Mouse (Mus musculus) megakaryocyte, adult 5-6 weeks (primary cell): ENCODE measurements around the gene Vmn2r82. TPM values are rescaled to one million over a fixed set of nuclear protein-coding genes. Genes with fewer than 3 reads are reported as not detected.
"Not testable (repeated sequence)": the region's sequence is repeated elsewhere in the genome, so short reads cannot be mapped to it uniquely, and the experiment has no call there.

Experiments
- ATAC-seq: 2 replicates; pipeline ENCODE4 v1.8.0; 2016; ENCODE audit warnings: mild to moderate bottlenecking, inconsistent platforms; ENCODE audit not compliant: poor library complexity, severe bottlenecking
- total RNA-seq, 2 experiments: library from RNA; stranded (forward) in 1 of 2; stranded (reverse) in 1 of 2; fragments of 153-499, 151-499 nt in 1 of 2; fragments of 221-1000, 200-1000 nt in 1 of 2; gene quantifications; 2 replicates each; pipeline versions ENCODE4 v1.2.3 to v1.2.4; 2015 to 2017

Gene Vmn2r82
- not detected in 2 replicates for total RNA-seq (2015)
- not detected in 2 replicates for total RNA-seq (2017)

DNA sequence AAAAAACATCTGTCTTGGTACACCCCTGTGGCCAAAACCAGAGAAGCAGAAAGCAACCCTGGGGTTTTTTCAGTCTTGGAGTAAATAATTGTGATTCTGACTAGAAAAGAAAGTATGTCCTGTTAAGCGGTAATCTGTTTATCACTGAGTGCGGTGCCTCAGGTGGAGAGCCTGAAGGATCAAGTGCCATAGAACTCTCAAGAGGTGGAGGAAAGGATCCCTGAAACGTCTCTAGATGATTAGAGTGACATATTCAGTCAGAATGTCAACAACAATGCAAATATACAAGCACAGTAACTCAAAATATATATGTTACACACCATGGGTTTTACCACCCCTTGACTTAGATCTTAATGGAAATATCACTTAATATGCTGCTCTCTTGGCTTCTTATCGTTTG is at the start of gene Vmn2r82:
Vmn2r82 (plus strand) TSS at position 301 of the 400 bp plus-strand sequence.
- ATAC-seq = not testable (repeated sequence)

DNA sequence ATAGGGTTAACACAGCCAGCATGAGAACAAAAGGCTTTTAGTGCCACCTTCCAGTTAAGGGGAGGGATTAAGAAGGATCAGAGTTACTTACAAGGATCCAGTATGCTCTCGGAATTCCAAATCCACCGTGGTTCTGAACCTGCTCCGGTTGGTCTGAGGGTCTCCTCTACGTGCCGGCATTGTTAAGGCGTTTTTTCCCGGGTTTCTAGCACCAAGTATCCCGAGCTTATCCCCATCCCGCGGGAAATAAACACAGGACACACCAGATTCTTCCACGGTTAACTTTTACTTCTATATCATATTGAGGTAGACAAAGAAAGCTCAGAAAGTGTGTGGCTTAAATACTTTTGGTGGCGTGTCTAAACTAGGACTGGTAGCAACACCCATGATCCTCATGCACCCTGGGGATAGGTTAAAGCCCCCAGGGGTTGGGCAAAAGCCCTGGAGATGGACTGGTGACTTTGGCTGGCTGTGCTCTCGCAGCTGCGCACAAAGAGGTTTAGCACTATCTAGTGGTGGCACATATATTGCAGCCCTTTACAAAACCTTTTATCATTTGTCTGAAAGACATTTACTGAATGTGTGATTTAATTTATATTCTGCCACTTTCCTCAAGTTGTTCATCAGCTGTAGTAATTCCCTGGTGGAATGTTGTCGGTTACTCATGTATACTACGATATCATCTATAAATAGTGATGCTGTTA is 34.1 kb upstream of the Vmn2r82 start:
- ATAC-seq = not testable (repeated sequence)

DNA sequence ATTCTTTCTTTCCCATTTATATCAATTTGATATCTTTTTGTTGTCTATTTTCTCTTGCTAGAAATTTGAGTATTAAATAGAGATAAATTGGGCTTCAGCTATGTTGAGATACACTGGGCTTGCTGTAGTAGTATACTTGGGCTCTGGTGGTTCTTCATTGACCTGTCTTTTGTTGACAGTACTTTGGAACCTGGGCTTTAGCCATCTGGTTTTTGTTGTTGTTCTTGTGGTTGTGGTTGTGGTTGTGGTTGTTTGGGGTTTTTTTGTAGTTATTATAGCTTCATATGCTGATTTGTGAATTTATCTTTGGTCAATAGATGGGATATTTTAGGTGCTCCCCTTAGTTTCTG is 33.6 kb upstream of the Vmn2r82 start:
- no peak for ATAC-seq

DNA sequence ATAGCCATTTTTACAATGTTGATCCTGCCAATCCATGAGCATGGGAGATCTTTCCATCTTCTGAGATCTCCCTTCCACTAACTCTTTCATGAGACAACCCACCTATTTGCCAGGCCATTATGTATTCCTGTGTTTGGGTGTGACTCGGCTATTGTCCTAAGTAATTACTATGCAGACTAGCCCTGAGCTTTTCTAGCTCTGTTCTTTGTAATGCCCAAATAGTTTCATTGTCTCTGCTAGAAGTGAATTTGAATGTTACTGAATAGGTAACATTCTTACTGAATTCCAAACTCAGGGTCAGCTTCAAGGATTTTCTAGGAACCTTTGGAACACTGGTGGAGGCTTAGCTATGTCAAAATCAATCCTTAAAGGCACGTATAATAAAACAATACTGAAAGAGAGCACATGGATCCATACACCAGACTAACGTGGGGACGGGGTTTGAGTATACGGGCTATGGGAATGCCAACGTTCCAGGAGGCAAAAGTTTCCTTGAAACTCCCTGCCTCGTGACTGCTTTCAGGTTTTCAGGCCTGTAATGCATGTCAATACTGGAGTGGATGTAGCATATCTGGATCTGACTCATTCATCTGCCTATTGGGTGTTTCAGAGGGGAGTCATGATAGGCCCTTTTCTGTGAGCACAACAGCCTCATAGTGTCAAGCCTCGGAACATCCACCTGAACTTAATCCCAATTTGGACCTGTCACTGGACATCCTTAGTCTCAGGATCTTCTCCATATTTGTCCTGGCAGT is 43.8 kb downstream of the Vmn2r82 start:
- not testable (repeated sequence) for ATAC-seq

DNA sequence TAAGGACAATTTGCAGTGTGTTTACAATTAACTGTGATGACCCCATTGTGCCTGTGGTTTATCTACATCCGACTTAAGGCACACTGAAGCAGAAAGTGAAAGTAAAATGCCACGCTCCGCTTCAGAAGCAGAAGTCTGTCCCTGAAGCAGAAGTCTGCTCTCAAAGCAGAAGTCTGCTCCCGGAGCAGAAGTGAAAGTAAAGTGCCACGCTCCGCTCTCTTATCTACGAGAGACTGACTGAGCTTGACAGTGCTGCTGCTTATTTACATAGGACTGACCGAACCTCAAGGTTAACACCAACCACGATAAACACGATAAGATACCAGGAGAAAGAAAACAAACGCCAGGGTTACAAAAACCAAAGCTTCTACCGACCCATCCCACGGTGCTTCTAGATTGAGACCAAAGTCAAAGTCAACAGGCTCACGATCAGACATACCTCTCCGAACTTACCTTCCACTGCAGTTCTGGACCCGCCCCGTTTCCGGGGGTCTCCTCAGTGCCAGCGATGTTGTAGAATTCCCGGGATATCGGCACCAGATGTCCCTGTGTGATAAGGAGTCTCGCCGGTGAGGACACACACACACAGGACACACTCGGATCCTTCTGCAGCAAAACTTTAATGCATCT is 60.9 kb downstream of the Vmn2r82 start:
- ATAC-seq = peak; percentile 86

DNA sequence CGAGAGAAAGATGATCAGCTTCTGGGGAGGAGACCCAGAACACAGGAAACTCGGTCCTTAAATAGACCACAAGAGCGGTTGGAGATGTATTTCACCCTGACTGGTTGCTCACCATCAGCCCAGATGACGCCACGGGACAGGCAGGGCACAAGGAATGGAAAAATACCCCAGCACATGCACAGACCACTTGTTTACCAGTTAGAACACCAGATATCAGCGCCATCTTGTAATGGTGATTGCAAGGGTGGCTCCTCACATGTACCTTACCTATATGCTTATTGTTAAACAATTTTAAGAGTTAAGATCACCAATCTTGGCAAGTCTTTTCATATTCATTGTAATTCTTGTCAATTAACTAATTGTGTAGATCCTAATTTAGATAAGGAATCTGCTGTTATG is 61.5 kb downstream of the Vmn2r82 start:
- not testable (repeated sequence) for ATAC-seq

DNA sequence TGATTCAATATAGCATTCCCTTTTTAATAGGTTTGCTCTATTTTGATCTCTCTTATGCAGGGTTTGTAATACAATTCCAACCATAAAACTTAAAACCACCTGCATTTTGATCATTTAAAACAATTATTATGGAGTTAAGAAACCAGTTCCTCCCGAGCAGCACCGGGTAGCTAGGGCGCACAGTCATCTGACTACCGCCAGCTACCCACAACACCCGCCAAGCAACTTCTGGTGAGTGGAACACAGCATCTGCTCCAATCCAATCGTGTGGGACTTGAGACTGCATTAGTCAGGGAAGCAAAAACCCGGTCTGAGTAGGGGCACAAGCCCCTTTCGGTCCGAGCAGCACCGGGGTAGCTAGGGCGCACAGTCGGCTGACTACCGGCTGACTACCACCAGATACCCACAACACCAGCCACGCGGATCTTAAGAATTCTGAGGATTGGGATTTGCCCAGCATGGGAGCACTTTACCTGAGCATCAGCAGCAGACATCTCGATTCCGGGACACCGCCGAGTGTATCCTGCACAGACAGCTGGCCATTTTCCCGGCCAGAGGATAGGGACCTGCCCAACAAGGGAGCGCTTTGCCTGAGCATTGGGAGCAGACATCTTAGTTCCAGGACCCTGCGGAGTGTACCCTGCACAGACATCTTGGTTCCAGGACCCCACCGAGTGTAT is 79.0 kb downstream of the Vmn2r82 start:
- not testable (repeated sequence) for ATAC-seq

Other genes starting within 250 kb of the Vmn2r82 start
- not detected in 2 replicates for gene Vmn2r80, start 207.8 kb upstream of the Vmn2r82 start, total RNA-seq (2015)
- gene Vmn2r80, start 207.8 kb upstream of the Vmn2r82 start, total RNA-seq (2017) = not detected in 2 replicates
- gene Vmn2r81, start 108.8 kb upstream of the Vmn2r82 start, total RNA-seq (2015) = not detected in 2 replicates
- gene Vmn2r81, start 108.8 kb upstream of the Vmn2r82 start, total RNA-seq (2017) = not detected in 2 replicates
- gene Vmn2r83, start 112.2 kb downstream of the Vmn2r82 start, total RNA-seq (2015) = not detected in 2 replicates
- not detected in 2 replicates for gene Vmn2r83, start 112.2 kb downstream of the Vmn2r82 start, total RNA-seq (2017)
- 13.5 and 14.7 TPM in 2 replicates for gene Plpp2, start 177.3 kb downstream of the Vmn2r82 start, total RNA-seq (2015)
- gene Plpp2, start 177.3 kb downstream of the Vmn2r82 start, total RNA-seq (2017) = 3.9 and 5.1 TPM in 2 replicates
- gene Mier2, start 198.7 kb downstream of the Vmn2r82 start, total RNA-seq (2015) = 5.8 and 7.3 TPM in 2 replicates
- gene Mier2, start 198.7 kb downstream of the Vmn2r82 start, total RNA-seq (2017) = 9.4 and 19.5 TPM in 2 replicates
- gene Theg, start 230.8 kb downstream of the Vmn2r82 start, total RNA-seq (2015) = not detected in 2 replicates
- gene Theg, start 230.8 kb downstream of the Vmn2r82 start, total RNA-seq (2017) = not detected in 2 replicates